Mouse (Mus musculus) forebrain, embryonic 12.5 days (tissue): ENCODE data around the gene Ddah2. TPM values are rescaled to one million over a fixed set of nuclear protein-coding genes. Genes with fewer than 3 reads are reported as not detected.
A peak's percentile ranks its signal among the peaks of the same experiment; 100 is the strongest.

Experiments
- ATAC-seq: fragments of 200-750 bp; cut with Nextera tagmentation; 2 replicates; pipeline ENCODE4 v1.8.0; 2017; ENCODE audit warnings: moderate TSS enrichment; ENCODE audit not compliant: low FRiP score
- H3K27ac ChIP-seq: fragments of 300-500 bp; sonication (generic); 2 replicates; pipeline ENCODE4 v1.5.1; 2016; ENCODE audit warnings: mild to moderate bottlenecking
- H3K27me3 ChIP-seq: fragments of 300-500 bp; sonication (generic); 2 replicates; pipeline ENCODE4 v1.6.1; 2016; ENCODE audit warnings: mild to moderate bottlenecking
- H3K36me3 ChIP-seq: fragments of 300-500 bp; sonication (generic); replicated peaks from 2 replicates; pipeline ENCODE4 v1.6.1; 2016; ENCODE audit warnings: mild to moderate bottlenecking
- H3K4me1 ChIP-seq: fragments of 300-500 bp; sonication (generic); 2 replicates; pipeline ENCODE4 v1.6.1; 2016
- H3K4me2 ChIP-seq: fragments of 300-500 bp; sonication (generic); 2 replicates; pipeline ENCODE4 v1.6.1; 2016; ENCODE audit warnings: mild to moderate bottlenecking, moderate library complexity
- H3K4me3 ChIP-seq: fragments of 300-500 bp; sonication (generic); replicated peaks from 2 replicates; pipeline ENCODE4 v1.5.1; 2016; ENCODE audit warnings: mild to moderate bottlenecking
- H3K9ac ChIP-seq: fragments of 300-500 bp; sonication (generic); 2 replicates; pipeline ENCODE4 v1.6.1; 2016; ENCODE audit warnings: mild to moderate bottlenecking
- H3K9me3 ChIP-seq: fragments of 300-500 bp; sonication (generic); 2 replicates; pipeline ENCODE4 v1.6.1; 2016
- WGBS: fragments of 180-500 bp; shearing (Covaris S2); methylation state at CpG from one replicate; pipeline ENCODE4 v1.1.7; 2016; 5-methylcytosine and 5-hydroxymethylcytosine counted together
- polyA plus RNA-seq: library from polyadenylated mRNA; unstranded; fragments of >200 nt; fragmentation: Nextera tagmentation; extraction: Ambion mirVana; gene quantifications from 2 replicates; pipeline ENCODE4 v1.2.1, GENCODE M21; 2016

Gene Ddah2
- 513 and 534 TPM in 2 replicates for polyA plus RNA-seq

DNA sequence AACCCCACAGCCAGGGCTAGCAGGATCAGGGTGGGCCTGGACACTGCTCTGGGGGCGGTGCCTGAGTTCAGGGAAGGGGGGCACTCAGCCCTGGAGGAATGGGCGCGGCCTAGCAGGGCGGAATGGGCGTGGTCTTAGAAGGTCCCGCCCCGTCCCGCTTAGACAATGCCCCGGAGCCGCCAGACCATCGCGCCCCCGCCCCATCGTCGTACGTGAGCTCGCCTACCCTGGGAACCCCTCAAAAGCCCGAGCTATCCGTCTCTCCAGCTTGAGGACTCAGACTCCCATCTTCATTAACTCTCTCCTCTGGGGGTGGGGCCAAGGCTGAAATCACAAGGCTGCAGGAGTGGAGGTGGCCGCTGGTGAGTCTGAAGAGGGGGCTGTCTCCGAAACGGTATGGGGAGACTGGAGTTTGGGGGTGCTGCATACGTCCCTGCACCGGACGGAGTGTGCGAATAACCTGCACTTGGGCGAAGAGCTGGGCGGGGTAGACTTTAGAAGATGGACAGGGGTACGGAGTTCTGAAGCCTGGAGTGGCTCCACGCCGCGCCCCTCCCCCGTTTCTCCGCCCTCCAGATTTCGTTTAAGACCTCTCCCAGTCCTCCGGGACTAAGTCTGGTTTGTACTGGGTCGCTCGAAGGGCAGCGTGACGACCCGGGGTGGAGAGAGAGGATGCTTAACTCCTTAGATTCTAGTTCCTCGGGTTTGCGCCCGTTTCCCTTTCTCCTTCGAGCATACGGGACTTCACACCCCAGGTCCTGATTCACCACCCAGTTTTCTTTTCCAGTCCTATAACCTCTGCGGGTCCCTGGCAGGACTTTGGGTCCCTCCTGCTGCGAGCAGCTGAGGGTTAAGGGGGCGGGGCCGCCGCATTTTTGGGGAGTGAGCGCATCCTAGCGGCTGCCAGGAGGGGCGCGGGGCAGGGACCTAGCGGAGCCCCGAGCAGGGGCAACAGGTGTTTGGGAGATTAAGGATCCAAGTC lies at the start of gene Ddah2:
Gene Ddah2 (plus strand): TSS at position 125 of the 982 bp plus-strand sequence.
- H3K9me3 ChIP-seq: no peaks in the 10 kb centered on the region
- H3K36me3 ChIP-seq: peaks cover 58% of the 10 kb centered on the region
- ATAC-seq: peak; percentile 94
- H3K4me1 ChIP-seq: peaks cover 26% of the 10 kb centered on the region
- H3K4me3 ChIP-seq: peak within 1 kb of the TSS; percentile 77
- whole genome bisulfite sequencing: under 1% methylated on average over 56 of the region's 57 CpGs
- H3K27me3 ChIP-seq: peaks cover 14% of the 10 kb centered on the region
- peak within 1 kb of the TSS; percentile 91 for H3K4me2 ChIP-seq
- H3K27ac ChIP-seq: peak within 1 kb of the TSS; percentile 94
- H3K9ac ChIP-seq: peak within 1 kb of the TSS; percentile 82

DNA sequence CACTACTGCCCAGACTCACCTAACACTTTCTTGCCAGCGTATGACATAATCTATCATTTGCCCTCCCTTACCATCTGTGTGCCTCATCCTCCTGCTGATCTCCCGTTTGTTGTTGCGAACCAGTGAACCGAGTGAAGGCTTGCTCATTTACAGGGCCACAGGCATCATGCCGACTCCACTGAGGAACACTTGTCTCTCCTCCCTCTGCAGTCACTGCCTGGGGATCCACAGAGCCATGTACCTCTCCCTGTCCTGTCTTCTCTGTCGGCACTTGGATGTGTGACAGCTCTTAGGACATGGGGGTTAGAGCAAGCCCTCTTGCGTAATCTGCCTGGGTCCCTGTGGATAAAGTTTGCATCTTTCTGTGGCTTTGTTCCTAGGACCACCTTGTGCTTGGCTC lies 49.2 kb upstream of the Ddah2 start:
- Histone ChIP-seq H3K27ac (no peak overlapping the region), H3K9ac (no peak overlapping the region), H3K4me2 (no peak overlapping the region), H3K27me3 (no peaks in the 10 kb centered on the region), H3K4me1 (no peaks in the 10 kb centered on the region), H3K36me3 (peaks cover 95% of the 10 kb centered on the region), H3K9me3 (no peaks in the 10 kb centered on the region), H3K4me3 (no peak overlapping the region)
- ATAC-seq: no peak
- WGBS: 89% methylated on average over 7 of the region's 7 CpGs

DNA sequence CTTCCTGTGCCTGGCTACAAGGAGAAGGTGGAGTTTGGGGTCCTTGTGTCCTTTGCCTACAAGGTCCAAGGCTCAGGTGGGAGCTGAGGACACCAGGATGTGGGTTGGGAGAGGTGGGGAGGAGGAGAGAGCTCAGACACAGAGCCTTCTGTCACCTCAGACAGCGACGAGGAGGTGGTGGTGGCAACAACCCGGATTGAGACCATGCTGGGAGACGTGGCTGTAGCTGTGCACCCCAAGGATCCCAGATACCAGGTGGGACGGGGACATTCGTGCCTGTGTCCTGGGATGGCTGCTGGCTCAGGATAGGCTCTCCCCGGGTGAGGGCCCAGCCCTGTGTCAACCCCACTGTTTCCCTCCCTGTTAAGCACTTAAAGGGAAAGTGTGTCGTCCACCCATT lies 47.4 kb upstream of the Ddah2 start:
- 0 out of 2 replicates have a peak, but pooled peaks cover 2% of the 10 kb centered on the region for H3K4me1 ChIP-seq
- H3K27ac ChIP-seq: no peak overlapping the region
- no peak for ATAC-seq
- no peak overlapping the region for H3K4me2 ChIP-seq
- 94% methylated on average over 8 of the region's 8 CpGs for WGBS
- H3K9ac ChIP-seq: no peak overlapping the region
- peaks cover 97% of the 10 kb centered on the region for H3K36me3 ChIP-seq
- H3K9me3 ChIP-seq: no peaks in the 10 kb centered on the region
- no peak overlapping the region for H3K4me3 ChIP-seq
- no peaks in the 10 kb centered on the region for H3K27me3 ChIP-seq

GRCm38 (mm10) chr17:35012430-35012829 lies 46.4 kb upstream of the Ddah2 start:
- H3K9me3 ChIP-seq: no peaks in the 10 kb centered on the region
- H3K27ac ChIP-seq: no peak overlapping the region
- ATAC-seq: no peak
- peaks cover 98% of the 10 kb centered on the region for H3K36me3 ChIP-seq
- 0 out of 2 replicates have a peak, but pooled peaks cover 2% of the 10 kb centered on the region for H3K4me1 ChIP-seq
- H3K27me3 ChIP-seq: no peaks in the 10 kb centered on the region
- H3K4me2 ChIP-seq: no peak overlapping the region
- H3K9ac ChIP-seq: no peak overlapping the region
- 89% methylated on average over 13 of the region's 13 CpGs for WGBS
- H3K4me3 ChIP-seq: no peak overlapping the region

DNA sequence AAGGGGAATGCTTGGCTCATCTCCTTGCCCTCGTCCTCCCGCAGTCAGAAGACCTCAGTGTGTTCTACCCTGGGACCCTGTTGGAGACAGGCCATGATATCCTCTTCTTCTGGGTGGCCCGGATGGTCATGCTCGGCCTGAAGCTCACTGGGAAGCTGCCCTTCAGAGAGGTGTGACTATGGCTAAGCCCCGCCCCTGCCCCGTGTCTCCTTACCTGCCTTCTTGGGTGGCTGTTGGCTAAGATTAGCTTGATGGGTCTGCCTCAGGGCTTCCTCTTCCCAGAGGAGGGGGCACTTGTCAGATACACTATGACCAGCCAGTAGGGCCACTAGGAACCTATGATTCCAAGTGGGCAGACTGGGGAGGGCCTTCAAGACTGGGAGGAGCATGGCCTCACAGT lies 45.6 kb upstream of the Ddah2 start:
- H3K4me1 ChIP-seq: 0 out of 2 replicates have a peak, but pooled peaks cover 2% of the 10 kb centered on the region
- no peak overlapping the region for H3K4me2 ChIP-seq
- no peak for ATAC-seq
- no peaks in the 10 kb centered on the region for H3K27me3 ChIP-seq
- no peak overlapping the region for H3K9ac ChIP-seq
- H3K9me3 ChIP-seq: no peaks in the 10 kb centered on the region
- no peak overlapping the region for H3K27ac ChIP-seq
- 87% methylated on average over 6 of the region's 6 CpGs for WGBS
- no peak overlapping the region for H3K4me3 ChIP-seq
- H3K36me3 ChIP-seq: peaks cover 91% of the 10 kb centered on the region

DNA sequence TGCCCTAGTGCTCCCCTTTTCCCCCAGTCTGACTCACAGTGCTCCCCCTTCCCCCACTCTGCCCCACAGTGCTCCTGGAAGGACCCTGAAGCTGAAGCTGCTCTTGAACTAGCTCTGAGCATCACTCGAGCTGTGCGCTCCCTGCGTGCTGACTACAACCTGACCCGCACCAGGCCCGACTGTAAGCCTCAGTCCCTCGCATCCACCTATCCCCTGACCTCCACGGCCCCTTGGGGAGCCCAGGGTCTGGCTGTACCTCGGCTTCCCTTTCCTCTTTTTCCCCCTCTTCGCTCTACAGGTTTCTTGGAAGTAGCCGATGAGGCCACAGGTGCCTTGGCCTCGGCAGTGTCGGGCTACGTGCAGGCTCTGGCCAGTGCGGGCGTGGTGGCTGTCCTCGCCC lies 43.5 kb upstream of the Ddah2 start:
- no peak for ATAC-seq
- Histone ChIP-seq H3K9me3 (no peaks in the 10 kb centered on the region), H3K4me1 (0 out of 2 replicates have a peak, but pooled peaks cover 2% of the 10 kb centered on the region), H3K27ac (no peak overlapping the region), H3K9ac (no peak overlapping the region), H3K27me3 (no peaks in the 10 kb centered on the region), H3K36me3 (peaks cover 72% of the 10 kb centered on the region), H3K4me2 (no peak overlapping the region), H3K4me3 (no peak overlapping the region)
- 92% methylated on average over 16 of the region's 16 CpGs for WGBS

GRCm38 (mm10) chr17:35016376-35016775 lies 42.5 kb upstream of the Ddah2 start, which contains the start of gene Vwa7:
Gene Vwa7, plus strand, starts transcription at chr17:35016579.
- Histone ChIP-seq H3K4me2 (no peak within 1 kb of the TSS), H3K36me3 (peaks cover 61% of the 10 kb centered on the region), H3K9me3 (no peaks in the 10 kb centered on the region), H3K27me3 (no peaks in the 10 kb centered on the region), H3K27ac (peak within 1 kb of the TSS; percentile 46; the same call in 1 of the 2 replicates), H3K4me1 (peaks cover 8% of the 10 kb centered on the region), H3K4me3 (0 out of 2 replicates have a peak within 1 kb of the TSS, but pooled peaks have one; percentile 0), H3K9ac (no peak within 1 kb of the TSS)
- ATAC-seq: peak; percentile 31; the same call in 1 of the 2 replicates
- 62% methylated on average over 12 of the region's 12 CpGs for WGBS

DNA sequence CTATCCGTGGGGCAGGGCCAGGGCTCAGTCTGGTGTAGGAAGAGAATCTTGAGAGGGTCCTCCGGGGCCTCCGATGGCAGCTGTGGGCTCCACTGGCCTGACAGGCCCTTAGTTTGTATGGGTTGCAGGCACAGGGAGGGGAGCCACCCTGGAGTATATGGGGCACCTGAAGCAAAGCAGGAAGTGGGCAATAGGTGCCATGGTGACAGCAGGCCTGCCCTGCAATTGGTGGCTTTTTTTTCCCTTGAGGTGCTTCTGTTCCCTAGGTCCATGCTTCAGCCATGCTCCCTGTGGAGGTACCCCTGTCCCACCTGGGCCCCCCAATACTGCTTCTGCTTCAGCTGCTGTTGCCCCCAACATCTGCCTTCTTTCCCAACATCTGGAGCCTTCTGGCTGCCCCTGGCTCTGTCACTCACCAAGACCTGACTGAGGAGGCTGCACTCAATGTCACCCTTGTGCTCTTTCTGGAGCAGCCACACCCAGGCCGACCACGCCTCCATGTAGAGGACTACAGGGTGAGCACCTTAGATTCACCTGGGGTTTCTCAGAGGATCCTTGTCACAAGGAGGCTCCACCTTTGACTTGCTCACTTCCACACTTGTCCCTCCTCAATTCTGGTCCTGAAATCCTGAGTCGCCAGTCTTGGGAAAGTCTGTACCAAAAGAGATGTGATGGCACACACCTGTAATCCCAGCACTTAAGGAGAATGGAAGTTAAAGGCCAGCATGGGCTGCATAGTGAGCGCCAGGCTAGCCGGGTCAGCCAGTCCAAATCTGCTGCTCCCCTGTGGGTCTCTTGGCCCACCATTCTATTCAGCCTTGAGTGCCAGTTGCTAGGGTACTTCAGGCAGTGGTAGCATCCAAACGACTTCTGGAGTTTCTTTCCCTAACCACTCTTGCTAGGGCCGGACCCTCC lies 41.8 kb upstream of the Ddah2 start:
- H3K9me3 ChIP-seq: no peaks in the 10 kb centered on the region
- no peak overlapping the region for H3K4me2 ChIP-seq
- H3K27ac ChIP-seq: peak overlapping the region; percentile 46; the same call in 1 of the 2 replicates
- WGBS: 79% methylated on average over 10 of the region's 10 CpGs
- H3K36me3 ChIP-seq: peaks cover 54% of the 10 kb centered on the region
- no peaks in the 10 kb centered on the region for H3K27me3 ChIP-seq
- H3K4me1 ChIP-seq: peaks cover 14% of the 10 kb centered on the region
- H3K4me3 ChIP-seq: no peak overlapping the region
- no peak overlapping the region for H3K9ac ChIP-seq
- ATAC-seq: no peak

DNA sequence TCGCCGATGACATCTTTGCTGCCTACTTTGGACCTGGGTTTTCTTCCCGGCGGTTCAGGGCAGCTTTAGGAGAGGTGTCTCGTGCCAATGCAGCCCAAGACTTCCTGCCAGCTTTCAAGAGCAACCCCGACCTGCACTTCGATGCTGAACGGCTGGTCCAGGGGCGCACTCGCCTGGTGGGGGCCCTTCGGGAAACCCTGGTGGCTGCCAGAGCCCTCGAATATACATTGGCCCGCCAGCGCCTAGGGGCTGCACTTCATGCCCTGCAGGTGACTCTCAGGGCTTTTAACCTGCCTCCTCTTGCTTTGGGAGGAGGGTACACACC lies 41.2 kb upstream of the Ddah2 start:
- Histone ChIP-seq H3K4me2 (no peak overlapping the region), H3K9ac (no peak overlapping the region), H3K36me3 (peaks cover 48% of the 10 kb centered on the region), H3K27ac (no peak overlapping the region), H3K4me3 (no peak overlapping the region), H3K27me3 (no peaks in the 10 kb centered on the region), H3K4me1 (peaks cover 14% of the 10 kb centered on the region), H3K9me3 (no peaks in the 10 kb centered on the region)
- WGBS: 75% methylated on average over 14 of the region's 14 CpGs
- ATAC-seq: no peak

- ATAC-seq: no peak
- H3K27ac ChIP-seq: no peak overlapping the region
- H3K4me2 ChIP-seq: no peak overlapping the region
- no peaks in the 10 kb centered on the region for H3K9me3 ChIP-seq
- no peak overlapping the region for H3K4me3 ChIP-seq
- peaks cover 14% of the 10 kb centered on the region for H3K4me1 ChIP-seq
- no peaks in the 10 kb centered on the region for H3K27me3 ChIP-seq
- no peak overlapping the region for H3K9ac ChIP-seq
- peaks cover 43% of the 10 kb centered on the region for H3K36me3 ChIP-seq
- WGBS: 82% methylated on average over 3 of the region's 3 CpGs
Observed at GRCm38 (mm10) chr17:35018171-35018570, 40.7 kb upstream of the Ddah2 start.

DNA sequence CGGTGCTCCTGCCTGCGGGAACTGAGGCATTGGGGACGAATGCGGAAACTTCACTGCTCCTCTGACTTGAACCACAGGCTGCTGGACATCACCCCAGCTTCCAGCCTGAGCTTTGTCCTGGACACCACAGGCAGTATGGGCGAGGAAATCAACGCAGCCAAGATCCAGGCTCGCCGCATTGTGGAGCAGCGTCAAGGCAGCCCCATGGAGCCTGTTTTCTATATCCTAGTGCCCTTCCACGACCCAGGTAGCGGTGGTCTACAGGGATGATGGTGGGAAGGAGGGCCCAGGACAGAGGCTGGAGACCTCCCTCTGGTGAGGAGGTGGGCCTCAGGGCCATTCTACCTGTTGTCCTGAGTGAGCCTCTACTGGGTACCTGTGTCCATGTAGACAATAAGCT lies 38.9 kb upstream of the Ddah2 start:
- H3K27ac ChIP-seq: no peak overlapping the region
- H3K36me3 ChIP-seq: peaks cover 26% of the 10 kb centered on the region
- H3K27me3 ChIP-seq: no peaks in the 10 kb centered on the region
- WGBS: 82% methylated on average over 11 of the region's 11 CpGs
- no peak overlapping the region for H3K9ac ChIP-seq
- H3K4me2 ChIP-seq: no peak overlapping the region
- H3K9me3 ChIP-seq: no peaks in the 10 kb centered on the region
- peaks cover 17% of the 10 kb centered on the region for H3K4me1 ChIP-seq
- no peak overlapping the region for H3K4me3 ChIP-seq
- ATAC-seq: no peak

DNA sequence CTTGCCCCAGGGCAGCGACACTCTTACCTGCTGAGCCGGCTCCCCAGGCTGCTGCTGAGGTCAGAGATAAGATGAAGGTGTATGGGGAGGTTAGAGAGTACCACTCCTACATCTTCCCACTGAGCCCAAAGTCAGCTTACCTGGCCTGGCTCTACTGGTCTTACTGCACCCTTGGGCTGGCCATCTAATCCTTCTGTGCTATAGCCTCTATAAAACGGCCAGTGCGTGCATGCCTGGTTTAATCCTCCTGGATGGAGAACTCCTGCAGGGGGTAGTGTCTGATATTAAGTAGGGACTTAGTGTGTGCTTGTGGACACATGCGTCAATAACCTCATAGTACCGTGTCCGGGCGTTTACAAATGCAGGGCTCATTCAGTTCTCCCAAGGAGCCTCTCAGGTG lies 38.3 kb upstream of the Ddah2 start:
- Histone ChIP-seq H3K4me1 (peaks cover 17% of the 10 kb centered on the region), H3K9me3 (no peaks in the 10 kb centered on the region), H3K9ac (no peak overlapping the region), H3K36me3 (peaks cover 19% of the 10 kb centered on the region), H3K27ac (no peak overlapping the region), H3K4me3 (no peak overlapping the region), H3K27me3 (no peaks in the 10 kb centered on the region), H3K4me2 (no peak overlapping the region)
- 90% methylated on average over 8 of the region's 8 CpGs for WGBS
- no peak for ATAC-seq
